Mouse (Mus musculus): Measurements from ENCODE around the gene Nkain1. TPM values are rescaled to one million over a fixed set of nuclear protein-coding genes. Genes with fewer than 3 reads are reported as not detected.

Gene Nkain1
- total RNA-seq, 1 experiment: 20.1 TPM

- H3K4me3 ChIP-seq (ENCODE audit: insufficient read depth in 1 of 2, low read depth in 1 of 2, low read length in 2 of 2, poor library complexity in 1 of 2, severe bottlenecking in 1 of 2): no peak overlapping the region
- H3K9ac ChIP-seq (ENCODE audit: insufficient read depth, low read depth, low read length, poor library complexity, severe bottlenecking): no peak overlapping the region
Measured at GRCm38 (mm10) chr4:130540831-130541230, 33.1 kb downstream of the Nkain1 start.

GRCm38 (mm10) chr4:130539706-130540105, 34.3 kb downstream of the Nkain1 start:
- no peak for DNase-seq (ENCODE audit: low read depth, low spot score)
- in situ Hi-C loops (cut with MboI; ENCODE audit: low sequenced_read_pairs in 2 of 2, unreplicated experiment in 2 of 2): no loop called here
- peaks cover 2% of the 10 kb centered on the region; the same call in 1 of the 2 replicates for H3K36me3 ChIP-seq (ENCODE audit: control insufficient read depth, insufficient read depth, low read length, poor library complexity, severe bottlenecking)
- no peaks in the 10 kb centered on the region for H3K4me1 ChIP-seq (ENCODE audit: control insufficient read depth in 2 of 2, insufficient read depth in 2 of 2, low read length in 2 of 2, poor library complexity in 1 of 2)
- H3K4me3 ChIP-seq (ENCODE audit: insufficient read depth in 1 of 2, low read depth in 1 of 2, low read length in 2 of 2, poor library complexity in 1 of 2, severe bottlenecking in 1 of 2): no peak overlapping the region
- H3K9me3 ChIP-seq (ENCODE audit: control insufficient read depth, insufficient read depth, low read depth, low read length): no peaks in the 10 kb centered on the region
- no peak overlapping the region for H3K27ac ChIP-seq (ENCODE audit: insufficient read depth, low read depth, low read length, poor library complexity, severe bottlenecking)
- TF ChIP-seq HCFC1 (IDR thresholded peaks at IDR 0.05; ENCODE audit: borderline replicate concordance, insufficient read depth, low read length) (no peak), ZNF384 (IDR thresholded peaks at IDR 0.05; ENCODE audit: low read depth, low read length) (no peak), CHD2 (IDR thresholded peaks at IDR 0.05; ENCODE audit: low read depth, low read length) (no peak), MAFK (IDR thresholded peaks at IDR 0.05; ENCODE audit: insufficient read depth, low read depth, low read length) (no peak)
- H3K9ac ChIP-seq (ENCODE audit: insufficient read depth, low read depth, low read length, poor library complexity, severe bottlenecking): no peak overlapping the region

More at GRCm38 (mm10) chr4:130540831-130541230, 33.1 kb downstream of the Nkain1 start:
- TF ChIP-seq HCFC1 (IDR thresholded peaks at IDR 0.05; ENCODE audit: borderline replicate concordance, insufficient read depth, low read length) (no peak), ZNF384 (IDR thresholded peaks at IDR 0.05; ENCODE audit: low read depth, low read length) (no peak), CHD2 (IDR thresholded peaks at IDR 0.05; ENCODE audit: low read depth, low read length) (no peak)
- H3K9me3 ChIP-seq (ENCODE audit: control insufficient read depth, insufficient read depth, low read depth, low read length): no peaks in the 10 kb centered on the region
- no peaks in the 10 kb centered on the region for H3K4me1 ChIP-seq (ENCODE audit: control insufficient read depth in 2 of 2, insufficient read depth in 2 of 2, low read length in 2 of 2, poor library complexity in 1 of 2)
- peaks cover 1% of the 10 kb centered on the region; the same call in 1 of the 2 replicates for H3K36me3 ChIP-seq (ENCODE audit: control insufficient read depth, insufficient read depth, low read length, poor library complexity, severe bottlenecking)
- DNase-seq (ENCODE audit: low read depth, low spot score): no peak
- in situ Hi-C loops (cut with MboI; ENCODE audit: low sequenced_read_pairs in 2 of 2, unreplicated experiment in 2 of 2): no loop called here
- no peak overlapping the region for H3K27ac ChIP-seq (ENCODE audit: insufficient read depth, low read depth, low read length, poor library complexity, severe bottlenecking)

DNA sequence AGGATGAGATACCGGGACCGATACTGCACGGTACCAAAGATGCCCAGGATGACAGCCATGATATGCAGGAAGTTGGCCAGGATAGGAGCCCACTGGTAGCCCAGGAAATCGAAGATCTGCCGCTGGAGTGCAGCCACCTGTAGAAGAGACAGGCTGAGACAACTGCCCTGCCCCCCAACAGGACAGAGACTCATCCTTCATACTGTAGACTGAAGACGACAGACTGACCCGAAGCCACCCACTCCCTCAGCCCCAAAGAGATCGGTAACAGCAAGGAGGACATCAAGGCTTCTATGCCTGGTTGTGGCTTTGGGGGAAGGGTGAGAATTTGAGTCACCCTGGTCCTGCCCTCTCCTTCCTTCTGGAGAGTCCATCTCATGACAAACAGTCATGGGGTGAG, 34.9 kb downstream of the Nkain1 start:
- no peak for DNase-seq (ENCODE audit: low read depth, low spot score)
- in situ Hi-C loops (cut with MboI; ENCODE audit: low sequenced_read_pairs in 2 of 2, unreplicated experiment in 2 of 2): no loop called here
- Histone ChIP-seq H3K9me3 (ENCODE audit: control insufficient read depth, insufficient read depth, low read depth, low read length) (no peaks in the 10 kb centered on the region), H3K36me3 (ENCODE audit: control insufficient read depth, insufficient read depth, low read length, poor library complexity, severe bottlenecking) (peaks cover 2% of the 10 kb centered on the region; the same call in 1 of the 2 replicates), H3K9ac (ENCODE audit: insufficient read depth, low read depth, low read length, poor library complexity, severe bottlenecking) (no peak overlapping the region), H3K4me3 (ENCODE audit: insufficient read depth in 1 of 2, low read depth in 1 of 2, low read length in 2 of 2, poor library complexity in 1 of 2, severe bottlenecking in 1 of 2) (no peak overlapping the region), H3K27ac (ENCODE audit: insufficient read depth, low read depth, low read length, poor library complexity, severe bottlenecking) (no peak overlapping the region), H3K4me1 (ENCODE audit: control insufficient read depth in 2 of 2, insufficient read depth in 2 of 2, low read length in 2 of 2, poor library complexity in 1 of 2) (no peaks in the 10 kb centered on the region)
- TF ChIP-seq ZC3H11A (IDR thresholded peaks at IDR 0.05; ENCODE audit: borderline replicate concordance, low read depth, low read length) (no peak), CHD2 (IDR thresholded peaks at IDR 0.05; ENCODE audit: low read depth, low read length) (no peak), MAFK (IDR thresholded peaks at IDR 0.05; ENCODE audit: insufficient read depth, low read depth, low read length) (no peak), ZNF384 (IDR thresholded peaks at IDR 0.05; ENCODE audit: low read depth, low read length) (no peak), HCFC1 (IDR thresholded peaks at IDR 0.05; ENCODE audit: borderline replicate concordance, insufficient read depth, low read length) (no peak)

DNA sequence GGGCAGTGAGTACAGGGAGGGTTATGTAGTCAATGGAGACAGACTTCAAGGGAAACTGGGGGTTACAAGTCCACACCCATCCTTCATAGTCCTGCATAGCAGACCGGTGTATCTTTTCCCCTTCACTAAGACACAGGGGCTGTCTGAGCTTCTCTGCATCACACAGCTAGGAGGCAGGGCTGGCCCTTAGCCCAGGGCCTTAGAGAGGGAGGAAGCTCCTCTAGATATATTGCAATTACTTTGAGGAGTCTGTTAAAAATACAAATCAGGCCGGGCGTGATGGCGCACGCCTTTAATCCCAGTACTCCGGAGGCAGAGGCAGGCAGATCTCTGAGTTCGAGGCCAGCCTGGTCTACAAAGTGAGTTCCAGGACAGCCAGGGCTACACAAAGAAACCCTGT, 36.6 kb downstream of the Nkain1 start:
- Histone ChIP-seq H3K9me3 (ENCODE audit: control insufficient read depth, insufficient read depth, low read depth, low read length) (no peaks in the 10 kb centered on the region), H3K9ac (ENCODE audit: insufficient read depth, low read depth, low read length, poor library complexity, severe bottlenecking) (no peak overlapping the region), H3K27ac (ENCODE audit: insufficient read depth, low read depth, low read length, poor library complexity, severe bottlenecking) (no peak overlapping the region), H3K4me3 (ENCODE audit: insufficient read depth in 1 of 2, low read depth in 1 of 2, low read length in 2 of 2, poor library complexity in 1 of 2, severe bottlenecking in 1 of 2) (no peak overlapping the region), H3K4me1 (ENCODE audit: control insufficient read depth in 2 of 2, insufficient read depth in 2 of 2, low read length in 2 of 2, poor library complexity in 1 of 2) (no peaks in the 10 kb centered on the region), H3K36me3 (ENCODE audit: control insufficient read depth, insufficient read depth, low read length, poor library complexity, severe bottlenecking) (peaks cover 4% of the 10 kb centered on the region; the same call in 1 of the 2 replicates)
- in situ Hi-C loops (cut with MboI; ENCODE audit: low sequenced_read_pairs in 2 of 2, unreplicated experiment in 2 of 2): no loop called here
- DNase-seq (ENCODE audit: low read depth, low spot score): no peak
- TF ChIP-seq CHD2 (IDR thresholded peaks at IDR 0.05; ENCODE audit: low read depth, low read length): no peak

GRCm38 (mm10) chr4:130535789-130536188, 38.2 kb downstream of the Nkain1 start:
- in situ Hi-C loops (cut with MboI; ENCODE audit: low sequenced_read_pairs in 2 of 2, unreplicated experiment in 2 of 2): no loop called here
- no peak for TF ChIP-seq ZC3H11A (IDR thresholded peaks at IDR 0.05; ENCODE audit: borderline replicate concordance, low read depth, low read length)
- no peak for TF ChIP-seq MAFK (IDR thresholded peaks at IDR 0.05; ENCODE audit: insufficient read depth, low read depth, low read length)
- TF ChIP-seq CHD2 (IDR thresholded peaks at IDR 0.05; ENCODE audit: low read depth, low read length): no peak
- no peak for TF ChIP-seq ZNF384 (IDR thresholded peaks at IDR 0.05; ENCODE audit: low read depth, low read length)
- TF ChIP-seq HCFC1 (IDR thresholded peaks at IDR 0.05; ENCODE audit: borderline replicate concordance, insufficient read depth, low read length): no peak
- peaks cover 6% of the 10 kb centered on the region; the same call in 1 of the 2 replicates for H3K36me3 ChIP-seq (ENCODE audit: control insufficient read depth, insufficient read depth, low read length, poor library complexity, severe bottlenecking)

More at GRCm38 (mm10) chr4:130535789-130536188, 38.2 kb downstream of the Nkain1 start:
- H3K4me1 ChIP-seq (ENCODE audit: control insufficient read depth in 2 of 2, insufficient read depth in 2 of 2, low read length in 2 of 2, poor library complexity in 1 of 2): peaks cover 3 to 8% of the 10 kb centered on the region in 2 experiments; a peak in 2 of 4 replicates
- no peaks in the 10 kb centered on the region for H3K9me3 ChIP-seq (ENCODE audit: control insufficient read depth, insufficient read depth, low read depth, low read length)
- DNase-seq (ENCODE audit: low read depth, low spot score): no peak
- no peak overlapping the region for H3K9ac ChIP-seq (ENCODE audit: insufficient read depth, low read depth, low read length, poor library complexity, severe bottlenecking)
- H3K27ac ChIP-seq (ENCODE audit: insufficient read depth, low read depth, low read length, poor library complexity, severe bottlenecking): no peak overlapping the region
- H3K4me3 ChIP-seq (ENCODE audit: insufficient read depth in 1 of 2, low read depth in 1 of 2, low read length in 2 of 2, poor library complexity in 1 of 2, severe bottlenecking in 1 of 2): no peak overlapping the region

All from ES-E14 (cell line).